ENCODE assay signal across 10 mouse cellular contexts in genomic region chr16:96144748-96145109, GRCm38 (mm10). TPM values are rescaled to one million over a fixed set of nuclear protein-coding genes. Genes with fewer than 3 reads are reported as not detected.
A peak's percentile ranks its signal among the peaks of the same experiment; 100 is the strongest.
DNase-seq lines count a peak whose midpoint lies in the region; ATAC-seq and TF ChIP-seq lines count a peak whose summit lies in the region.
"Not testable (repeated sequence)": the region's sequence is repeated elsewhere in the genome, so short reads cannot be mapped to it uniquely, and the experiment has no call there.
"Had no signal": no experiment of that assay in that cellular context is flagged by ENCODE, and none has a peak within 500 bp of the region (broad histone marks: within the 10 kb centered on the region; RNA-seq: fewer than 3 reads in every experiment).

No protein-coding gene starts in this region.

- not testable (repeated sequence) for H3K9me3 ChIP-seq in embryonic facial prominence, embryonic 12.5 days; forebrain, embryonic 16.5 days (ENCODE audit: control insufficient read depth, low read length); heart, postnatal 0 days (replicated peaks; ENCODE audit: control insufficient read depth, low read length); intestine, embryonic 14.5 days (ENCODE audit: control insufficient read depth, low read length); limb, embryonic 12.5 days; lung, embryonic 14.5 days (ENCODE audit: low read depth, low read length); midbrain, embryonic 16.5 days (replicated peaks; ENCODE audit: control insufficient read depth, low read length, poor library complexity, severe bottlenecking); stomach, postnatal 0 days (ENCODE audit: control insufficient read depth, low read length)

- ATAC-seq in embryonic facial prominence, embryonic 12.5 days (ENCODE audit: insufficient number of reproducible peaks, insufficient read depth, low FRiP score, low TSS enrichment) = peak; percentile 12
- ATAC-seq in forebrain, embryonic 16.5 days = peak; percentile 29
- peak; percentile 20 for ATAC-seq in heart, postnatal 0 days (ENCODE audit: insufficient read depth, low read depth)
- peak; percentile 14; the same call in 1 of the 2 replicates for ATAC-seq in intestine, embryonic 14.5 days (replicated peaks; ENCODE audit: low FRiP score, low TSS enrichment, low read depth)
- not testable (repeated sequence) for ATAC-seq in limb, embryonic 12.5 days (ENCODE audit: insufficient number of reproducible peaks, insufficient read depth, low FRiP score, low TSS enrichment, low read depth)
- ATAC-seq in lung, embryonic 14.5 days (ENCODE audit: insufficient read depth) = peak; percentile 35
- peak; percentile 33 for ATAC-seq in midbrain, embryonic 16.5 days
- peak; percentile 11 for ATAC-seq in stomach, postnatal 0 days (ENCODE audit: low FRiP score, low TSS enrichment)

- H3K9ac ChIP-seq in embryonic facial prominence, embryonic 12.5 days; forebrain, embryonic 16.5 days (replicated peaks; ENCODE audit: low read depth, low read length); heart, postnatal 0 days (replicated peaks; ENCODE audit: low read depth, low read length); intestine, embryonic 14.5 days (ENCODE audit: low read length); limb, embryonic 12.5 days (replicated peaks); lung, embryonic 14.5 days; midbrain, embryonic 16.5 days (ENCODE audit: low read depth, low read length); stomach, postnatal 0 days (ENCODE audit: low read length): not testable (repeated sequence)

- not testable (repeated sequence) for TF ChIP-seq EP300 in heart, postnatal 0 days (IDR thresholded peaks at IDR 0.05; ENCODE audit: low read depth); stomach, postnatal 0 days (optimal IDR thresholded peaks at IDR 0.05)

- not testable (repeated sequence) for TF ChIP-seq CTCF in heart, postnatal 0 days (IDR thresholded peaks at IDR 0.05; ENCODE audit: low read depth); lung, embryonic 14.5 days (IDR thresholded peaks at IDR 0.05; ENCODE audit: low read depth); stomach, postnatal 0 days (IDR thresholded peaks at IDR 0.05; ENCODE audit: low read depth)

- WGBS in embryonic facial prominence, embryonic 12.5 days = 28% methylated on average over 6 of the region's 6 CpGs
- WGBS in forebrain, embryonic 16.5 days = 26% methylated on average over 6 of the region's 6 CpGs
- 26% methylated on average over 6 of the region's 6 CpGs for WGBS in heart, postnatal 0 days
- WGBS in intestine, embryonic 14.5 days = 27% methylated on average over 6 of the region's 6 CpGs
- WGBS in limb, embryonic 12.5 days = 23% methylated on average over 6 of the region's 6 CpGs
- WGBS in lung, embryonic 14.5 days = 28% methylated on average over 6 of the region's 6 CpGs
- 30% methylated on average over 6 of the region's 6 CpGs for WGBS in midbrain, embryonic 16.5 days
- 19% methylated on average over 6 of the region's 6 CpGs for WGBS in stomach, postnatal 0 days

- H3K36me3 ChIP-seq in embryonic facial prominence, embryonic 12.5 days; forebrain, embryonic 16.5 days (ENCODE audit: control insufficient read depth, insufficient read depth); heart, postnatal 0 days (replicated peaks; ENCODE audit: control insufficient read depth, insufficient read depth, low read length); intestine, embryonic 14.5 days (ENCODE audit: control insufficient read depth, insufficient read depth, low read length); limb, embryonic 12.5 days; lung, embryonic 14.5 days (ENCODE audit: insufficient read depth); midbrain, embryonic 16.5 days (ENCODE audit: control insufficient read depth, insufficient read depth, low read length); stomach, postnatal 0 days (ENCODE audit: control insufficient read depth, insufficient read depth, low read length): not testable (repeated sequence)

- H3K27ac ChIP-seq in embryonic facial prominence, embryonic 12.5 days; forebrain, embryonic 16.5 days (ENCODE audit: low read length); heart, postnatal 0 days (ENCODE audit: low read depth); intestine, embryonic 14.5 days (ENCODE audit: low read depth); limb, embryonic 12.5 days; lung, embryonic 14.5 days (ENCODE audit: low read depth); midbrain, embryonic 16.5 days (ENCODE audit: low read length); stomach, postnatal 0 days (replicated peaks): not testable (repeated sequence)

- H3K4me3 ChIP-seq in embryonic facial prominence, embryonic 12.5 days = peak overlapping the region; percentile 81; the same call in 1 of the 2 replicates
- peak overlapping the region; percentile 80 for H3K4me3 ChIP-seq in forebrain, embryonic 16.5 days (replicated peaks; ENCODE audit: low read length)
- peak overlapping the region; percentile 67; the same call in 1 of the 2 replicates for H3K4me3 ChIP-seq in heart, postnatal 0 days (ENCODE audit: low read depth, low read length)
- H3K4me3 ChIP-seq in intestine, embryonic 14.5 days (ENCODE audit: low read depth, low read length) = peak overlapping the region; percentile 53
- H3K4me3 ChIP-seq in limb, embryonic 12.5 days (replicated peaks) = peak overlapping the region; percentile 76
- H3K4me3 ChIP-seq in lung, embryonic 14.5 days (ENCODE audit: low read depth, low read length) = peak overlapping the region; percentile 77
- peak overlapping the region; percentile 91 for H3K4me3 ChIP-seq in midbrain, embryonic 16.5 days (ENCODE audit: low read depth, low read length)
- peak overlapping the region; percentile 4; the same call in 1 of the 2 replicates for H3K4me3 ChIP-seq in stomach, postnatal 0 days (ENCODE audit: low read depth, low read length)

- not testable (repeated sequence) for DNase-seq in heart, postnatal 0 days (ENCODE audit: low spot score); intestine, embryonic 14.5 days (ENCODE audit: low spot score); lung, embryonic 14.5 days; stomach, postnatal 0 days (ENCODE audit: low spot score)

- H3K27me3 ChIP-seq in embryonic facial prominence, embryonic 12.5 days; forebrain, embryonic 16.5 days (replicated peaks; ENCODE audit: control insufficient read depth, insufficient read depth, low read length); heart, postnatal 0 days (ENCODE audit: control insufficient read depth, insufficient read depth, low read length); intestine, embryonic 14.5 days (replicated peaks; ENCODE audit: control insufficient read depth, insufficient read depth, low read length); limb, embryonic 12.5 days; lung, embryonic 14.5 days (ENCODE audit: insufficient read depth, low read length); midbrain, embryonic 16.5 days (ENCODE audit: control insufficient read depth, insufficient read depth, low read depth, low read length); stomach, postnatal 0 days (ENCODE audit: control insufficient read depth, insufficient read depth, low read length): not testable (repeated sequence)

- peak overlapping the region; percentile 79 for H3K4me2 ChIP-seq in embryonic facial prominence, embryonic 12.5 days (replicated peaks)
- not testable (repeated sequence) for H3K4me2 ChIP-seq in forebrain, embryonic 16.5 days (ENCODE audit: low read length); lung, embryonic 14.5 days; stomach, postnatal 0 days (replicated peaks; ENCODE audit: low read depth)
- H3K4me2 ChIP-seq in heart, postnatal 0 days (ENCODE audit: low read depth, low read length) = peak overlapping the region; percentile 28; the same call in 1 of the 2 replicates
- H3K4me2 ChIP-seq in intestine, embryonic 14.5 days (ENCODE audit: low read length) = peak overlapping the region; percentile 31
- H3K4me2 ChIP-seq in limb, embryonic 12.5 days = peak overlapping the region; percentile 74
- peak overlapping the region; percentile 22; the same call in 1 of the 2 replicates for H3K4me2 ChIP-seq in midbrain, embryonic 16.5 days (ENCODE audit: low read length)

- H3K4me1 ChIP-seq in embryonic facial prominence, embryonic 12.5 days = peaks cover 10% of the 10 kb centered on the region
- peaks cover 11% of the 10 kb centered on the region for H3K4me1 ChIP-seq in forebrain, embryonic 16.5 days (replicated peaks; ENCODE audit: control insufficient read depth, insufficient read depth, low read length)
- peaks cover 15% of the 10 kb centered on the region; the same call in 1 of the 2 replicates for H3K4me1 ChIP-seq in heart, postnatal 0 days (ENCODE audit: control insufficient read depth, insufficient read depth)
- H3K4me1 ChIP-seq in intestine, embryonic 14.5 days (replicated peaks; ENCODE audit: control insufficient read depth, insufficient read depth, low read length) = peaks cover 16% of the 10 kb centered on the region
- not testable (repeated sequence) for H3K4me1 ChIP-seq in limb, embryonic 12.5 days (replicated peaks); lung, embryonic 14.5 days (ENCODE audit: insufficient read depth); stomach, postnatal 0 days (replicated peaks; ENCODE audit: control insufficient read depth, insufficient read depth)
- H3K4me1 ChIP-seq in midbrain, embryonic 16.5 days (ENCODE audit: control insufficient read depth, insufficient read depth, low read length) = peaks cover 17% of the 10 kb centered on the region

RNA-seq across cellular contexts. Expression of gene Wrb, which starts 0.5 kb away (rescaled TPM):
- polyA plus RNA-seq in embryonic facial prominence, embryonic 12.5 days (2016; fragmentation: Nextera tagmentation; extraction: Ambion mirVana) = 69.8 and 73.7 TPM in 2 replicates
- polyA plus RNA-seq in forebrain, embryonic 16.5 days (2015; fragmentation: Nextera tagmentation; extraction: Ambion mirVana) = 188 and 197 TPM in 2 replicates
- total RNA-seq in heart, postnatal 0 days (2014; rRNA removed; ENCODE audit: low replicate concordance) = 38.3 and 54.7 TPM in 2 replicates
- 28.4 and 28.9 TPM in 2 replicates for polyA plus RNA-seq in heart, postnatal 0 days (2015; fragmentation: Nextera tagmentation; extraction: Ambion mirVana)
- polyA plus RNA-seq in intestine, embryonic 14.5 days (2014; fragmentation: Nextera tagmentation; extraction: Ambion mirVana) = 80.0 and 89.2 TPM in 2 replicates
- 65.9 and 68.4 TPM in 2 replicates for polyA plus RNA-seq in limb, embryonic 12.5 days (2016; fragmentation: Nextera tagmentation; extraction: Ambion mirVana)
- 53.3 and 56.2 TPM in 2 replicates for polyA plus RNA-seq in lung, embryonic 14.5 days (2014; fragmentation: Nextera tagmentation; extraction: Ambion mirVana)
- 242 and 245 TPM in 2 replicates for polyA plus RNA-seq in midbrain, embryonic 16.5 days (2015; fragmentation: Nextera tagmentation; extraction: Ambion mirVana)
- polyA plus RNA-seq in stomach, postnatal 0 days (2015; fragmentation: Nextera tagmentation; extraction: Ambion mirVana) = 29.9 and 33.1 TPM in 2 replicates

RNA-seq across cellular contexts. Expression of gene Hmgn1, which starts 17.2 kb away (rescaled TPM):
- polyA plus RNA-seq in embryonic facial prominence, embryonic 12.5 days (2016; fragmentation: Nextera tagmentation; extraction: Ambion mirVana) = 819 and 885 TPM in 2 replicates
- polyA plus RNA-seq in forebrain, embryonic 16.5 days (2015; fragmentation: Nextera tagmentation; extraction: Ambion mirVana) = 432 and 519 TPM in 2 replicates
- 56.7 and 76.8 TPM in 2 replicates for total RNA-seq in heart, postnatal 0 days (2014; rRNA removed; ENCODE audit: low replicate concordance)
- 157 and 159 TPM in 2 replicates for polyA plus RNA-seq in heart, postnatal 0 days (2015; fragmentation: Nextera tagmentation; extraction: Ambion mirVana)
- 632 and 676 TPM in 2 replicates for polyA plus RNA-seq in intestine, embryonic 14.5 days (2014; fragmentation: Nextera tagmentation; extraction: Ambion mirVana)
- polyA plus RNA-seq in limb, embryonic 12.5 days (2016; fragmentation: Nextera tagmentation; extraction: Ambion mirVana) = 916 and 1,014 TPM in 2 replicates
- 746 and 786 TPM in 2 replicates for polyA plus RNA-seq in lung, embryonic 14.5 days (2014; fragmentation: Nextera tagmentation; extraction: Ambion mirVana)
- polyA plus RNA-seq in midbrain, embryonic 16.5 days (2015; fragmentation: Nextera tagmentation; extraction: Ambion mirVana) = 304 and 377 TPM in 2 replicates
- polyA plus RNA-seq in stomach, postnatal 0 days (2015; fragmentation: Nextera tagmentation; extraction: Ambion mirVana) = 334 and 365 TPM in 2 replicates

RNA-seq across cellular contexts. Expression of gene Lca5l, which starts 47.3 kb away (rescaled TPM):
- 1.9 and 2.3 TPM in 2 replicates for polyA plus RNA-seq in embryonic facial prominence, embryonic 12.5 days (2016; fragmentation: Nextera tagmentation; extraction: Ambion mirVana)
- polyA plus RNA-seq in forebrain, embryonic 16.5 days (2015; fragmentation: Nextera tagmentation; extraction: Ambion mirVana) = 0.76 and 1.2 TPM in 2 replicates
- total RNA-seq in heart, postnatal 0 days (2014; rRNA removed; ENCODE audit: low replicate concordance) = 1.5 and 3.4 TPM in 2 replicates
- polyA plus RNA-seq in heart, postnatal 0 days (2015; fragmentation: Nextera tagmentation; extraction: Ambion mirVana) = 2.3 TPM in 2 replicates
- polyA plus RNA-seq in intestine, embryonic 14.5 days (2014; fragmentation: Nextera tagmentation; extraction: Ambion mirVana) = 1.1 and 1.2 TPM in 2 replicates
- 1.8 and 2.0 TPM in 2 replicates for polyA plus RNA-seq in limb, embryonic 12.5 days (2016; fragmentation: Nextera tagmentation; extraction: Ambion mirVana)
- polyA plus RNA-seq in lung, embryonic 14.5 days (2014; fragmentation: Nextera tagmentation; extraction: Ambion mirVana) = 1.1 and 1.9 TPM in 2 replicates
- 1.7 and 2.4 TPM in 2 replicates for polyA plus RNA-seq in midbrain, embryonic 16.5 days (2015; fragmentation: Nextera tagmentation; extraction: Ambion mirVana)
- 1.1 and 1.4 TPM in 2 replicates for polyA plus RNA-seq in stomach, postnatal 0 days (2015; fragmentation: Nextera tagmentation; extraction: Ambion mirVana)
- total RNA-seq: granulocyte monocyte progenitor cell, adult 5-6 weeks; megakaryocyte-erythroid progenitor cell, adult 5-6 weeks had no signal

RNA-seq across cellular contexts. Expression of gene Sh3bgr, which starts 55.5 kb away (rescaled TPM):
- 1.7 and 2.7 TPM in 2 replicates for polyA plus RNA-seq in embryonic facial prominence, embryonic 12.5 days (2016; fragmentation: Nextera tagmentation; extraction: Ambion mirVana)
- 1.0 and 2.1 TPM in 2 replicates for polyA plus RNA-seq in forebrain, embryonic 16.5 days (2015; fragmentation: Nextera tagmentation; extraction: Ambion mirVana)
- total RNA-seq in heart, postnatal 0 days (2014; rRNA removed; ENCODE audit: low replicate concordance) = 227 and 290 TPM in 2 replicates
- polyA plus RNA-seq in heart, postnatal 0 days (2015; fragmentation: Nextera tagmentation; extraction: Ambion mirVana) = 597 and 622 TPM in 2 replicates
- 29.7 and 30.9 TPM in 2 replicates for polyA plus RNA-seq in intestine, embryonic 14.5 days (2014; fragmentation: Nextera tagmentation; extraction: Ambion mirVana)
- 1.7 and 2.9 TPM in 2 replicates for polyA plus RNA-seq in limb, embryonic 12.5 days (2016; fragmentation: Nextera tagmentation; extraction: Ambion mirVana)
- 1.9 and 6.6 TPM in 2 replicates for polyA plus RNA-seq in lung, embryonic 14.5 days (2014; fragmentation: Nextera tagmentation; extraction: Ambion mirVana)
- 1.5 and 2.3 TPM in 2 replicates for polyA plus RNA-seq in midbrain, embryonic 16.5 days (2015; fragmentation: Nextera tagmentation; extraction: Ambion mirVana)
- 32.1 and 35.6 TPM in 2 replicates for polyA plus RNA-seq in stomach, postnatal 0 days (2015; fragmentation: Nextera tagmentation; extraction: Ambion mirVana)
- total RNA-seq: granulocyte monocyte progenitor cell, adult 5-6 weeks had no signal

Comparison
In these comparisons a context has a peak if more than half of its experiments do, and no peak if none do; other contexts are left out.
1. H3K4me3 ChIP-seq: peak in every context shown above with its lines; median percentile 91 in midbrain, embryonic 16.5 days; 81 in embryonic facial prominence, embryonic 12.5 days; 80 in forebrain, embryonic 16.5 days; 77 in lung, embryonic 14.5 days; 76 in limb, embryonic 12.5 days; 67 in heart, postnatal 0 days; 53 in intestine, embryonic 14.5 days; 4 in stomach, postnatal 0 days.